Mouse (Mus musculus): ENCODE results near the gene Foxo3. TPM values are rescaled to one million over a fixed set of nuclear protein-coding genes. Genes with fewer than 3 reads are reported as not detected.

Foxo3 gene
- polyA plus RNA-seq, 1 experiment from 2014 or later, result 17.9 TPM

DNA sequence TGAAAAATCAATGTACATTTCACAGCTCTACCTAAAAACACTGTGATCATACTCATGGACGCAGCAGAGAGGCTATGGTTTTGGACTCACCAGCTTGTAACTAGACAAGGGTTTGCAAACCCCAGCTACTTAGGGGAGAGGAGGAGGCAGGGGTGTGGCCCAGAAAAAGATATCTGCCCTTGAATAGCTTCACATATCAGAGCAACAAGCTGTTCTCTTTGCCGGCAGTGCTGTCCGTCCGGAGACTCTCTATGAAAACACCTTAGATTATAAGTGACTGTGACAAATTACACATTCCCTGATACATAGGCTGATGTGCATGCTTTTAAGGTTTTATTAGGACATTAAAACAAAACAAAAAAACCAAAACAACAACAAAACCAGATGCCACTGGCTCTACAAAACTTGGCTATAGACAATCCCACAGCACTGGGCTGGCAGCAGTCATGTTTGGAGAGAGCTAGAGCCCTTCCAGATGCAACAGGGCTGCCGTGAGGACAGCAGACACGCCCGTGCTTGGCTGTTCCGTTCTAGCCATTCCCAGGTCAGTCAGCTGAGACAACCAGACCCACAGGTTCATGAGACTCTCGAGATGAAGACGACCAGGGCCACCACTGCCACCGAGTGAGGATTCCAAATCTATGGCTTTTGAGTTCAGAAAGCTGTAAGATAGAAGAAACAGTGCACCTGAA lies 29.3 kb downstream of the Foxo3 start:
- Histone ChIP-seq H3K4me2 (peak overlapping the region; percentile 72), H3K36me3 (peaks cover 74% of the 10 kb centered on the region), H3K4me1 (peaks cover 100% of the 10 kb centered on the region), H3K9me3 (replicated peaks) (no peaks in the 10 kb centered on the region), H3K4me3 (peak overlapping the region; percentile 43), H3K9ac (peak overlapping the region; percentile 74), H3K27me3 (replicated peaks) (no peaks in the 10 kb centered on the region), H3K27ac (peak overlapping the region; percentile 96)
- WGBS (ENCODE audit: insufficient replicate concordance), result 20% methylated on average over 11 of the region's 11 CpGs
- ATAC-seq, result peak; percentile 73

DNA sequence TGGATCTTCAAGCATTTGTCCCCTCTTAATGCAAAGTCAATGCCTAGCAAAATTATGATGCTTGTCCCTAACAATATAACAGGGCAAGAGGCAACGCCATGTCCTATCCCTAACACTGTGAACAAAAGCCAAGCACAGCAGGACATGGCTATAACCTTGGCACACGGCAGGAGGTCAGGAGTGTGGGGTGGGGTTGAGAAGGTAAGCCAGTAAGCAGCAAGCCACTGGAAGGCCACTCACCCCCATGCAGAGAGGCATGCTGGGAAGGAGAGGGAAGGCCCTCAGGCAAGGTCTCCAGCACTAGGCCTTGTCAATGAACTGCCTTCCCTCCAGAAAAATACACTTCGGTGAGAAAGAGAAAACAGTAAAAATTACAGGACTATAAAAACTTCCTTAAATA lies 30.1 kb downstream of the Foxo3 start:
- H3K4me1 ChIP-seq, result peaks cover 100% of the 10 kb centered on the region
- peak overlapping the region; percentile 74 for H3K9ac ChIP-seq

DNA sequence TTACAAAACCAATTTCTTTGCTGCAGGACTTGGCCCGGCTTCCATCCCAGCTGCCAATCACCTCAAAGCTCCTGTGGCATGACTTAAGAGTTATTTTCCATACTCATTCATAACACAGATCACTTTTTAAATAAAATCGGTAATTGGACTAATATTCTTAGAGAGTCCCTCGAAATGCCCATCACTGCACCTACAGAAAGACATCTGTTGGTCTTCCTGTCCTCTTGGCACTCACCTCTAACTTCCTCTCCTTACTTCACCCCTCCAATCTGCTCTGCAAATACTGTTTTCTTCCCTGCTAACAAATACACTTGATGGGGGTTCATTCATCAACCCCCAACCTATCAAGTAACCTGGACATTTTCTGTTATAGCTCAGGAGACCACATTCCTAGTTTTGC lies 30.9 kb downstream of the Foxo3 start:
- ATAC-seq, result no peak
- no peak overlapping the region for H3K4me3 ChIP-seq
- peak overlapping the region; percentile 72 for H3K4me2 ChIP-seq

More for the DNA sequence above, 30.1 kb downstream of the Foxo3 start:
- H3K4me3 ChIP-seq, result no peak overlapping the region
- no peaks in the 10 kb centered on the region for H3K9me3 ChIP-seq (replicated peaks)
- WGBS (ENCODE audit: insufficient replicate concordance), result 68% methylated on average over 3 of the region's 3 CpGs
- peak overlapping the region; percentile 72 for H3K4me2 ChIP-seq
- peak overlapping the region; percentile 96 for H3K27ac ChIP-seq
- H3K27me3 ChIP-seq (replicated peaks), result no peaks in the 10 kb centered on the region
- H3K36me3 ChIP-seq, result peaks cover 75% of the 10 kb centered on the region
- no peak for ATAC-seq

DNA sequence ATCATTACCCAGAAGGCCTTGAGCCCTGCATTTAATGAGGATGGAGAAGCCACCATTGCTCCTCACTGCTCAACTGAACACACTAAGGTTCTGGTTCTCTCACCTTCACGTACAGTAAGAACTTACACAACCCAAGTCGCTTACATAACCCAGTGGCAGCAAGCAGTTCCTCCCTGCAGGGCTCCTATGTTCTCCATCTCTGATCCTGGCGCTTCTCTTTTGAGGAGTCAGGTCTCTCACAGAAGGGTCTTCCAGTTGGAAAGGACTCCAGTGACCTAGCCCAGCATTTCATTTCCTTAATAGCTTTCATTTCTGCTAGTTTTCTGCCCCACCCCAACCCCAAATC lies 31.3 kb downstream of the Foxo3 start:
- Histone ChIP-seq H3K4me2 (peak overlapping the region; percentile 72), H3K36me3 (peaks cover 75% of the 10 kb centered on the region), H3K27ac (peak overlapping the region; percentile 96), H3K27me3 (replicated peaks) (no peaks in the 10 kb centered on the region), H3K9me3 (replicated peaks) (no peaks in the 10 kb centered on the region), H3K4me1 (peaks cover 100% of the 10 kb centered on the region), H3K9ac (peak overlapping the region; percentile 74), H3K4me3 (peak overlapping the region; percentile 10; the same call in 1 of the 2 replicates)
- WGBS (ENCODE audit: insufficient replicate concordance), result 80% methylated on average over 3 of the region's 3 CpGs
- ATAC-seq, result no peak

More for the DNA sequence above, 30.9 kb downstream of the Foxo3 start:
- Histone ChIP-seq H3K9ac (peak overlapping the region; percentile 74), H3K36me3 (peaks cover 75% of the 10 kb centered on the region), H3K27me3 (replicated peaks) (no peaks in the 10 kb centered on the region), H3K27ac (peak overlapping the region; percentile 96), H3K9me3 (replicated peaks) (no peaks in the 10 kb centered on the region), H3K4me1 (peaks cover 100% of the 10 kb centered on the region)
- WGBS (ENCODE audit: insufficient replicate concordance), result 83% methylated on average over 3 of the region's 3 CpGs

DNA sequence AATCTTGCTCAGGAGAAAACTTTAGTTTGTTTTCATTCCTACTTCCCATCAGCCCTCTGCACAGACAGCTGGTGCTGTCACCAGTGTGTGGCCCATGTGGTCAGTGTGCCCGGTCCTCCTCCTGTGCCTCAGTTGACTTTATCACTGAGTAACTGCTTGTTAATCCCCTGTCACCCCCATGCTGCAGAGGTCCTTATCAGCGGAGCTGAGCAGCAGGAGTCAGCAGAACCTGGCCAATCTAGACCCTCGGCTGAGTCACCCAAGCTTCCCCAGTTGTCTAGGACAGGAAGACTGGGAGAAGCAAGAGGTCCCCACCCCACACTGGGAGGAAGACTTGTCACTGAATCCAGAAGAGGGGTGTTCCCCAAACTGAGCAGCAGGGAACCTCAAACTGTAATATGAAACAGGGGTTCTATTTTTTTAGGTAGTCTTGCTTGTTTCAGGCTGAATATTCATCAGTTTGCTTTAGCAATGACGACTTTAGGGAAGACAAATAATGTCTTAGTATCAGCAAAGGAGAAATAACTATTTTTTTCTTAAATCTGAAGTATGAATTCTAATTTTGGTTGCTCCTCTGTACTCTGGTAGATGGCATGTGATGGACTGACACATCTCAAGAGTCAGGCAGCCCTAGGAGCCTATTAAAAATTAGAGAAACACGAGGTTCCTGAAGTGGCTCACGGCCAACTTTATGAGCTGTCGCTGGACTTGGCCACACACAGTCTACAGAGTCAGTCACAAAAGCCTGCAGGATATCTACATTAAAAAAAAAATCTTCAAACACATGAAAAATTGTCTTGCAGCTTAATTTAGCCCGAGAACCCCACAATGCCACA lies 31.9 kb downstream of the Foxo3 start:
- Histone ChIP-seq H3K9me3 (replicated peaks) (no peaks in the 10 kb centered on the region), H3K27me3 (replicated peaks) (no peaks in the 10 kb centered on the region), H3K9ac (peak overlapping the region; percentile 74), H3K36me3 (peaks cover 78% of the 10 kb centered on the region), H3K27ac (peak overlapping the region; percentile 96), H3K4me1 (peaks cover 99% of the 10 kb centered on the region), H3K4me3 (peak overlapping the region; percentile 10), H3K4me2 (peak overlapping the region; percentile 72)
- WGBS (ENCODE audit: insufficient replicate concordance), result 41% methylated on average over 8 of the region's 8 CpGs
- ATAC-seq, result peak; percentile 94

DNA sequence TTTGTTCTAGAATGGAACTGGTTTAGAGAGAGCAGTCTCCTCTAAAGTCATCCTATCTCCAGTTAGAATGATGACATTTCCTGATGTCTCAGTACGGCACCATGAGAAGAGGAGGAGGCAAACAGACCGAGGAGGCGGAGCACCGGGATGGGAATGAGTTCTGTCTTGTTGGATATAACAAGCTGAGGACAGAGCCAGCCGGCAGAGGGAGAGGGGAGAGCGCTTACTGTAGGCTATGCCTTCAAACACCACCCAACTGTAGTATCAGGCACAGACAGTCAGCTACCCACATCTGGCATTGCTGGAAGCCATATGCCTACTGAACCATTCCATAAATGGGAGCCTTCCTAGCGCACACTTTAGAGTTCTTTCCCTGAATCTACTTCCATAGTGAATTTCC lies 32.6 kb downstream of the Foxo3 start:
- WGBS (ENCODE audit: insufficient replicate concordance), result 63% methylated on average over 7 of the region's 7 CpGs
- no peaks in the 10 kb centered on the region for H3K9me3 ChIP-seq (replicated peaks)
- H3K27ac ChIP-seq, result peak overlapping the region; percentile 96
- H3K4me1 ChIP-seq, result peaks cover 99% of the 10 kb centered on the region
- peak overlapping the region; percentile 72 for H3K4me2 ChIP-seq
- peak overlapping the region; percentile 14 for H3K4me3 ChIP-seq
- peak overlapping the region; percentile 59 for H3K9ac ChIP-seq
- ATAC-seq, result 0 out of 2 replicates have a peak, but pooled peaks have one; percentile 22
- no peaks in the 10 kb centered on the region for H3K27me3 ChIP-seq (replicated peaks)
- H3K36me3 ChIP-seq, result peaks cover 79% of the 10 kb centered on the region

DNA sequence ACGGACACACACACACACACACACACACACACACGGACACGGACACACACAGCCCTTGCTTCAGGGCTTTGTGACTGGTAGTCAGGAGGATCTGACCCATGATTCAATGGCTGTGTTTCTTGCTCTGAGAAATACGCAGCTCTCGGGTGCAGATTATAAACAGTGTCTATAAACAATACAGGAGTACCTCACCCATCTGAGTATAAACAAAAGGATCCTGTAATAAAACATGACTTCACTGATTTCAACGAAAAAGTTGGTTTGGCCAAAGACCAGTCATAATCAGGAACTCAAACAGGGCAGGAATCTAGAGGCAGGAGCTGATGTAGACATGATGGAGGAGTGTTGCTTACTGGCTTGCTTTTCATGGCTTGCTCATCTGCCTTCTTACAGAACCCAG lies 34.1 kb downstream of the Foxo3 start:
- Histone ChIP-seq H3K27me3 (replicated peaks) (no peaks in the 10 kb centered on the region), H3K4me1 (peaks cover 97% of the 10 kb centered on the region), H3K27ac (peak overlapping the region; percentile 96), H3K9me3 (replicated peaks) (no peaks in the 10 kb centered on the region), H3K4me3 (no peak overlapping the region), H3K36me3 (peaks cover 82% of the 10 kb centered on the region), H3K4me2 (no peak overlapping the region), H3K9ac (no peak overlapping the region)
- ATAC-seq, result no peak
- 87% methylated on average over 6 of the region's 6 CpGs for WGBS (ENCODE audit: insufficient replicate concordance)

DNA sequence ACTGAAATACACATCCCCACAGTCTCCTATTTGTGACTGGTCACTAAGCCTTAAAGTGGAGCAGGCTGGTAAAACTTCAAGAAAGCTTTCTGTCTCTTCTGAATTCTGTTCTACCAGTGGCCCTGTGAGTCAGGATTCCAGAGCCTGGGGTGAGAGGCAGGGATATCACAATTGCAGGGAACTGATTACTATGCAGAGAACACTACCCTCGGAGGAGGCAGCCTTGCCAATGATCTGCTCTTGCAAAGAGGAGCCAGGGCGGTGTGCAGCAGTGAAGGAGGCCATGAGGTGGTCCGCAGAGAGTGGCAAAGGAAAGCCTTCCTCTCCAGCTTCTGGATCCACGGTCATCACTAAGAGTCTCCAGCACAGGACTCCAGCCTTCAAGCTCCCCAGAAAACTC lies 34.8 kb downstream of the Foxo3 start:
- H3K27ac ChIP-seq, result peak overlapping the region; percentile 46; the same call in 1 of the 2 replicates
- peaks cover 97% of the 10 kb centered on the region for H3K4me1 ChIP-seq
- no peaks in the 10 kb centered on the region for H3K9me3 ChIP-seq (replicated peaks)
- H3K4me3 ChIP-seq, result no peak overlapping the region
- no peak for ATAC-seq
- no peaks in the 10 kb centered on the region for H3K27me3 ChIP-seq (replicated peaks)
- H3K4me2 ChIP-seq, result no peak overlapping the region
- peaks cover 85% of the 10 kb centered on the region for H3K36me3 ChIP-seq
- WGBS (ENCODE audit: insufficient replicate concordance), result 84% methylated on average over 4 of the region's 4 CpGs
- no peak overlapping the region for H3K9ac ChIP-seq

DNA sequence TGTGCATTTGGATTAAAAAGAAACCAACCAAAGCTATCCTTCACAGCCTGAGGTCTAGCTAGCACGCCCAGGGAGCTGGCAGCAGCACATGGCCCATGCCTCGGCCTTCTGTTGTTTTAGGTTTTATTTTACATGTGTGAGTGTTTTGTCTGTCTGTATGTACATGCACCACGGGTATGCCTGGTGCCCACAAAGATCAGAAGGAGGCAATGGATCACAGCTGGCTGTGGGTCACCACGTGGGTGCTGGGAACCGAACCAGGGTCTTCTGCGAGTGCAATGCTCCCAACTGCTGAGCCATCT lies 36.8 kb downstream of the Foxo3 start:
- Histone ChIP-seq H3K9ac (no peak overlapping the region), H3K4me3 (no peak overlapping the region), H3K9me3 (replicated peaks) (no peaks in the 10 kb centered on the region), H3K36me3 (peaks cover 76% of the 10 kb centered on the region), H3K27me3 (replicated peaks) (no peaks in the 10 kb centered on the region), H3K27ac (0 out of 2 replicates have a peak overlapping the region, but pooled peaks have one; percentile 2), H3K4me1 (peaks cover 97% of the 10 kb centered on the region), H3K4me2 (no peak overlapping the region)
- ATAC-seq, result no peak
- 90% methylated on average over 6 of the region's 6 CpGs for WGBS (ENCODE audit: insufficient replicate concordance)

DNA sequence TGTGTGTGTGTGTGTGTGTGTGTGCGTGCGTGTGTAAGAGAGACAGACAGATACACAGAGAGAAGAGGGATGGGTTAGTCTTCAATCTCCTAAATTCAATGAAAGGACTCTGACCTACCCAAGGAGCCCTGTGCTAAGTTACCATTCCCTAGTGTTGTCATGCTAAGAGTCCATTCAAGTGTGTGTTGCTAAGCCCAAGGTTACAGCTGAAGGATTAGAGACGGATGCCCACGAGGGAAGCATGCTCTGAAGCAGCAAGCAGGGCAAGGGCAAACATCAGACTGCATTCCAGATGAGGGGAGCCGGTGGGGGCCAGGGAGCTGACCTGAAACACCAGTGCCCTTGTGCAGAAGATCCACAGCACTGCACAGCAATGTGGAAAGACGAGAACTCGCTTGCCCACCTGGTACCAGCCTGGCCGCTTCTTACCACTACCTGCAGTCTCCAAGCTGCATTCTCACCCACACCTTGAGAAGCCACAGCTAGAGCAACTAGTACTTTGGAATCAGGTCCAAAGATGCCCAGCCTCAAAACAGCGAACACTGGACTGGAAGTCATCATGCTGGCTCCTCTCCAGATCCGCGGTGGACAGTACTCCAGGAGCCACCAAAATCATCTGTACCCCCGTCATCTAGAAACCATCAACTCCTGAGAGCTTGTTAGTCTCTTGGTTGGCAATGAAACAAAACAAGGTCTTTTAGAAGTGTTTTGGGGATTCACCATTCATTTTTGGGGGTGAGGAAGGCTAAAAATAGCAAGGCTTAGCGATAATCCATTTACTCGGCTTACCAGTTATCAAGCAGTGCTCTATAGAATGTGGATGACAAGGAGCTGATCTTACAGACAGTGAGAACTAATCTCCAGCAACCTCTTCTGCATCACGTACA lies 37.4 kb downstream of the Foxo3 start:
- H3K4me3 ChIP-seq, result no peak overlapping the region
- H3K9ac ChIP-seq, result no peak overlapping the region
- H3K27ac ChIP-seq, result peak overlapping the region; percentile 2; the same call in 1 of the 2 replicates
- peaks cover 94% of the 10 kb centered on the region for H3K4me1 ChIP-seq
- H3K36me3 ChIP-seq, result peaks cover 79% of the 10 kb centered on the region
- 87% methylated on average over 15 of the region's 15 CpGs for WGBS (ENCODE audit: insufficient replicate concordance)
- no peaks in the 10 kb centered on the region for H3K27me3 ChIP-seq (replicated peaks)
- H3K4me2 ChIP-seq, result no peak overlapping the region
- ATAC-seq, result no peak
- H3K9me3 ChIP-seq (replicated peaks), result no peaks in the 10 kb centered on the region

DNA sequence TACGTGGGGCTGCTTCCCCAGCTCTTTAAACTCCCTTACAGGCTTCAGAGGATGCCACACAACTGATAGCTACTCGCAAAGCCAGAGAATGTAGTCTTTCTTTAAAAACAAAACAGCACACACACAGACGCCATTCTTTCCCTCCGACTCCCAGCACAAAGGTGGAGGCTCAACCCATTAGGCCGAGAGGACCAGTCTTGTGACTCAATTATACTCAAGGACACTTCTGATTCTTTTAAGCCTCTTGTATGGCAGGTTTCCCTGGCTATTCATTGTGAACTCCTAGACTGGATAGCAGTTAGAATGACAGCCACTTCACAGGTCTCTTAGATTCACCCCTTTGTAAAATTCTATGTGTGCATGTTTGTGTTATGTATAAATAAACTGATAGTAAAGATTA lies 38.3 kb downstream of the Foxo3 start:
- ATAC-seq, result no peak
- no peak overlapping the region for H3K9ac ChIP-seq
- 0 out of 2 replicates have a peak overlapping the region, but pooled peaks have one; percentile 32 for H3K27ac ChIP-seq
- no peaks in the 10 kb centered on the region for H3K27me3 ChIP-seq (replicated peaks)
- no peak overlapping the region for H3K4me3 ChIP-seq
- no peak overlapping the region for H3K4me2 ChIP-seq
- H3K4me1 ChIP-seq, result peaks cover 94% of the 10 kb centered on the region
- peaks cover 79% of the 10 kb centered on the region for H3K36me3 ChIP-seq
- H3K9me3 ChIP-seq (replicated peaks), result no peaks in the 10 kb centered on the region
- WGBS (ENCODE audit: insufficient replicate concordance), result 81% methylated on average over 5 of the region's 5 CpGs
